Comparison of ENCODE assay signal across 22 mouse cellular contexts in genomic region chr9:68719286-68719685, GRCm38 (mm10).
DNase-seq lines count a peak whose midpoint lies in the region; ATAC-seq and TF ChIP-seq lines count a peak whose summit lies in the region.
"Had no signal": no experiment of that assay in that cellular context is flagged by ENCODE, and none has a peak within 500 bp of the region (broad histone marks: within the 10 kb centered on the region; RNA-seq: fewer than 3 reads in every experiment).

No protein-coding gene starts in this region.

- peak; percentile 44 for DNase-seq in cerebellum, adult 9-11 months
- no peak for DNase-seq in cerebellum, adult 8-10 months
- peak; percentile 40 for DNase-seq in gastrocnemius, adult 2 months
- DNase-seq in gastrocnemius, postnatal 4 days (ENCODE audit: low spot score in 2 of 2) = no peak
- peak; percentile 49 for DNase-seq in brain, adult 2 months (ENCODE audit: low read depth, low spot score)
- peak; percentile 60 to 67 for DNase-seq in cerebellum, postnatal 25 days
- DNase-seq: adrenal gland, postnatal 14 days; embryo, embryonic 11 days; gastrocnemius, postnatal 14 days; kidney, adult 11 months; kidney, adult 9 months had no signal

- TF ChIP-seq CTCF in gastrocnemius, adult 2 months (IDR thresholded peaks at IDR 0.05) = no peak

- 0 out of 2 replicates have a peak overlapping the region, but pooled peaks have one; percentile 31 for H3K27ac ChIP-seq in gastrocnemius, adult 2 months
- H3K27ac ChIP-seq: embryonic facial prominence, embryonic 15.5 days; forebrain, embryonic 10.5 days; hindbrain, embryonic 10.5 days had no signal

- H3K4me3 ChIP-seq in gastrocnemius, adult 2 months = no peak overlapping the region
- H3K4me3 ChIP-seq: embryonic facial prominence, embryonic 15.5 days; erythroblast, embryonic 14.5 days; forebrain, embryonic 10.5 days; heart, embryonic 12.5 days; hindbrain, embryonic 10.5 days had no signal

- intact Hi-C loops in gastrocnemius, adult 2 months (cut with DNase I) = loop anchor here (5.0 to 10.0 kb wide), 4 partner anchors 62 to 467 kb away; no protein-coding TSS in a partner anchor

- ATAC-seq in monocyte, adult 5-6 weeks (replicated peaks; ENCODE audit: insufficient number of reproducible peaks, low FRiP score, low TSS enrichment, poor library complexity, severe bottlenecking) = no peak
- ATAC-seq: activated CD4-positive, CD25-positive, alpha-beta regulatory T cell, adult 4 months; forebrain, embryonic 14.5 days; hindbrain, embryonic 16.5 days; inflammation-experienced regulatory T-cells, adult 6 months; Patski had no signal

Comparison
In these comparisons a context has a peak if more than half of its experiments do, and no peak if none do; other contexts are left out.
1. DNase-seq: peak in cerebellum, adult 9-11 months (single experiment), gastrocnemius, adult 2 months (single experiment), brain, adult 2 months (single experiment) and cerebellum, postnatal 25 days (2 of 2); none in cerebellum, adult 8-10 months (single experiment) and gastrocnemius, postnatal 4 days (0 of 2).